Comparison of ENCODE assay signal across 8 mouse cellular contexts in the genomic region with DNA sequence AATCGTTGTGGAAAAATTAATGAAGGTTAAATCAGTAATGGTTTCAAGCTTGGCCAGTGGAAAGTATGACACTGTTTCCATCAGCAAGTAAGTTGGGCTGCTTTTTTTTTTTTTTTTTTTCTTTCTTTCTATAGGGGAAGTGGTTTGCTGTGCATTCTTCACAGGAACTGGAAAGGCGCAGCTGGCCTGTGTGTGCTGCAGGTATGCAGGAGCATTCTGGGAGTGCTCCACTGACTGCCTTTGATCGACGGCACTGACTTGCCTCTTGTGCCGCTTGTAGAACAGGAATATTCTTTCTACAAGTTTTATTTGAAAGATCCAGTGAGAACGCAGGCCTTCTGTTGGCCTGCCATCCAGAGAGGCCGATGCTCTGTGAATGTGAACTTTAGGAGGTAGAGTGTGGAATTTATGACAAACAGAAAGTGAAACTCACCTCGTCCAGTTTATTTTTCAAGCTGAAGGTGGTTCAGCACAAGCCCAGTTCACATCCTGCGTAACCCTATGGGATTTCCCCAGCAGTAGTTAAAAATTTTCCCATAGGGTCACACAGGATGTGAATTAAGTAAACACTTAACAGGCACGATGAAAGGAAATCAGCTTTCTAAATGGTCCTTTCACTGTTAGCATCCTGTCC.
A peak's percentile ranks its signal among the peaks of the same experiment; 100 is the strongest.
DNase-seq lines count a peak whose midpoint lies in the region; ATAC-seq lines count a peak whose summit lies in the region.

No protein-coding gene starts in this region.

- H3K9me3 ChIP-seq in heart, embryonic 14.5 days (ENCODE audit: control insufficient read depth, low read length): no peaks in the 10 kb centered on the region
- H3K9me3 ChIP-seq in liver, embryonic 16.5 days (replicated peaks; ENCODE audit: control insufficient read depth, low read length): no peaks in the 10 kb centered on the region

- H3K4me2 ChIP-seq in heart, embryonic 14.5 days (ENCODE audit: low read length): peak overlapping the region; percentile 57
- peak overlapping the region; percentile 39 for H3K4me2 ChIP-seq in liver, embryonic 16.5 days (ENCODE audit: low read depth, low read length)

- H3K36me3 ChIP-seq in heart, embryonic 14.5 days (ENCODE audit: control insufficient read depth, insufficient read depth, low read length): no peaks in the 10 kb centered on the region
- H3K36me3 ChIP-seq in liver, embryonic 16.5 days (ENCODE audit: control insufficient read depth, insufficient read depth): no peaks in the 10 kb centered on the region

- peak overlapping the region; percentile 61 for H3K9ac ChIP-seq in heart, embryonic 14.5 days (ENCODE audit: low read length)
- no peak overlapping the region for H3K9ac ChIP-seq in liver, embryonic 16.5 days (ENCODE audit: low read depth, low read length)

- H3K27me3 ChIP-seq in heart, embryonic 14.5 days (ENCODE audit: control insufficient read depth, insufficient read depth, low read length): no peaks in the 10 kb centered on the region
- no peaks in the 10 kb centered on the region for H3K27me3 ChIP-seq in liver, embryonic 16.5 days (ENCODE audit: control insufficient read depth, insufficient read depth, low read depth, low read length)

- 60% methylated on average over 10 of the region's 10 CpGs for WGBS in heart, embryonic 14.5 days
- 16% methylated on average over 10 of the region's 10 CpGs for WGBS in liver, embryonic 16.5 days (ENCODE audit: insufficient replicate concordance)

- peak overlapping the region in 1 of 2 experiments; percentile 15; a peak in 2 of 4 replicates for H3K4me3 ChIP-seq in heart, embryonic 14.5 days (ENCODE audit: control insufficient read depth in 1 of 2, insufficient read depth in 1 of 2, low read depth in 1 of 2, low read length in 2 of 2)
- peak overlapping the region; percentile 21 for H3K4me3 ChIP-seq in liver, embryonic 16.5 days (ENCODE audit: low read depth, low read length)

- peaks cover 4 to 21% of the 10 kb centered on the region in 2 experiments; a peak in 3 of 4 replicates for H3K4me1 ChIP-seq in heart, embryonic 14.5 days (ENCODE audit: control insufficient read depth in 2 of 2, insufficient read depth in 2 of 2, low read length in 2 of 2)
- no peaks in the 10 kb centered on the region for H3K4me1 ChIP-seq in liver, embryonic 16.5 days (ENCODE audit: control insufficient read depth, low read depth, low read length)

- ATAC-seq in heart, embryonic 14.5 days (ENCODE audit: insufficient number of reproducible peaks, insufficient read depth, low FRiP score, low read depth): no peak
- peak; percentile 43; the same call in 1 of the 2 replicates for ATAC-seq in liver, embryonic 16.5 days (ENCODE audit: low read depth)

- DNase-seq in kidney, adult 18-20 months: peak; percentile 33
- no peak for DNase-seq in kidney, postnatal 25 days
- peak; percentile 68 to 81 for DNase-seq in thymus, adult 18-20 months
- DNase-seq in retina, embryonic 14.5 days (ENCODE audit: low spot score): no peak
- DNase-seq in frontal cortex, postnatal 14 days (ENCODE audit: low spot score in 2 of 2): no peak
- DNase-seq in right cerebral cortex, postnatal 25 days: no peak

- H3K27ac ChIP-seq in heart, embryonic 14.5 days (replicated peaks in 1 of 2; ENCODE audit: control insufficient read depth in 1 of 2, insufficient read depth in 1 of 2, low read depth in 2 of 2, low read length in 2 of 2): peak overlapping the region; percentile 70 to 91
- H3K27ac ChIP-seq in liver, embryonic 16.5 days (ENCODE audit: low read length): no peak overlapping the region

Comparison
In these comparisons a context has a peak if more than half of its experiments do, and no peak if none do; other contexts are left out.
1. DNase-seq: peak in kidney, adult 18-20 months (single experiment) and thymus, adult 18-20 months (2 of 2); none in kidney, postnatal 25 days (0 of 2), retina, embryonic 14.5 days (single experiment), frontal cortex, postnatal 14 days (0 of 2) and right cerebral cortex, postnatal 25 days (single experiment).